Mouse (Mus musculus): ENCODE measurements around the gene Adgrv1.

Adgrv1 gene

GRCm38 (mm10) chr13:81239427-81239826 lies 393.5 kb downstream of the Adgrv1 start:
- DNase-seq (ENCODE audit: low spot score) = no peak

- DNase-seq (ENCODE audit: low spot score) = no peak
These were observed 394.1 kb downstream of the Adgrv1 start for GRCm38 (mm10) chr13:81238855-81239254.

GRCm38 (mm10) chr13:81237947-81238346 lies 395.0 kb downstream of the Adgrv1 start:
- DNase-seq (ENCODE audit: low spot score) = no peak

DNA sequence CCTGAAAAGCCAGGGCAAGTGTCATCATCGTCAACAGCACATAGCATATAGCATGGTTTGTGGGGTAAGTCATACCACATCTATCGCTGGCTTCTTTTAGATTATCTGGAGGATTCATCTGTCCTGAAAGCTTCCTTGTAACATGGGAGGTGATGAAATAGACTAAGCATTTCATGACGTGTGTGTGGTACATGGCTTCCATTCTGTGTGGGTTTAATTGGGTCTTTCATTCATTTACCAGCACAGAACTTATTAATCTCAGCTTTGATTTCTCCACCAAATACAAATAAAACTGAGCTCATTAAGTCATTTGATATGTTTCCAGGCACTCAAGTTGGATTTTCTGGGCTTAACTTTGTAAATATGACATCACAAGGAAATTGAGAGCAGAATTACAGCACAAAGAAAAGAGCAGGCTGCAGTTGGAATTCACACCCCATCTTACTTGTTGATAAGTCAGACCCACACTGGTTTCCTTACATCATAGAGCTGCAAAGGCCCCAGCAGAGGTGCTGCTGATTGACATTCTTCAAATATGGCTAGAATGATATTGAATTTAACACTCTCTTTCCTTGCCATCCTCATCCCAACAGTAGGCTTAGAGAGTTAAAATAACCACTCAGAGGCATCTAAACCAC lies 396.1 kb downstream of the Adgrv1 start:
- DNase-seq (ENCODE audit: low spot score) = no peak

DNA sequence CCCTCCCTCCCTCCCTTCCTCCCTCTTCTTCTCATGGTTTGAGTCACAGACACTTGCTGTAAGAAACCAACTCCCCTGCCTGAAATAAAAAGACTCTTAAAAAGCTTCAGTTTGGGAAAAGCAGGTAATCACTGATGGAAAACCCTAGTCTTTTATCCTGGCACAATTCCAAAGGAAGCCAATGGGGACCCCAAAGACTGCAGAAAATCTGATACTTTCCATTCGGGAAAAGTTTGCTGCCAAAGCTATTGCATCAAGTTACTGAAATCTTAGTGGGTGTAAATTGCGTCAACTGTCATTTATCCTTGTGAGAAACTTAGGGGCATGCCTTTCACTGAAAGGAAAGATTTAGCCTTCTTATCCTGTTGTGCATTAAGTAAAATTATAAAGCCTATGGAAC lies 398.9 kb downstream of the Adgrv1 start:
- DNase-seq (ENCODE audit: low spot score) = no peak

DNA sequence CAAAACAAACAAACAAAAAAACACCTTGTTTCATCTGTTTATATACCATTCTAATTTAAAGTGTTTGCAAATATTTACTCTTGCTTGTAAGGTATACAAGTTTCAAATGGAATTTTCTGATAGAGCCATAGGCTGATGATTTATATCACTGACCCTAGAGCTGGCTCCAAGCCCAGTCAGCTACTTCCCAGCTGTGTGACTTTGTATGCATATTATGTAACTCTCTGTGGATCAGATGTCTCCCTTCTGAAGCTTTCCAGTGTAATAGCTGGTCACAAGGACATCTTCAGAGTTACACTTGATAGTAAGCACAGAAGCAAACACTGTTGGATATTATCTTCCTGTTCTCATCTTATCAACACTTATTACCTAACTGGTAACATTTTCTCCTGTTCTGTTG lies 400.1 kb downstream of the Adgrv1 start:
- no peak for DNase-seq (ENCODE audit: low spot score)

- no peak for DNase-seq (ENCODE audit: low spot score)
These were observed 402.8 kb downstream of the Adgrv1 start for GRCm38 (mm10) chr13:81230161-81230560.

DNA sequence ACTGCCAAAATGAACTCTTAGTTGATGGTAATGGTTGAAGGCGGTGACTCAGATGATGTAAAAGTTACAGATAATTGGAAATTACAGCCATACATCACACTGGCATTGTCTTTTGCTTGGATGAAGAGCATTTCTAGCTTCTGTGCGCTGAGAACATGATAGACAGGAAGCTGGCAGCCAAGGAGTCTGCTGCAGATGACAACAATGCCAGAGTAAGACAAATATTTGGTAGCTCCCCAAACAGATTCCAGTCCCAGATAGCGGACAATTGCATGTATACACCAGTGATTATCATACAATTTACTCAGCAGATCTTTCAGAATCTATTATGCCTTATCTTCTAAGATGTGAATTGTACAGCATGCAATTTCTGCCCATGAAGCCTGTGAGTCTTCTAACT lies 409.2 kb downstream of the Adgrv1 start:
- DNase-seq (ENCODE audit: low spot score) = no peak

GRCm38 (mm10) chr13:81222377-81222776 lies 410.6 kb downstream of the Adgrv1 start:
- DNase-seq (ENCODE audit: low spot score) = no peak

GRCm38 (mm10) chr13:81211436-81211835 lies 421.5 kb downstream of the Adgrv1 start:
- DNase-seq (ENCODE audit: low spot score) = no peak

DNA sequence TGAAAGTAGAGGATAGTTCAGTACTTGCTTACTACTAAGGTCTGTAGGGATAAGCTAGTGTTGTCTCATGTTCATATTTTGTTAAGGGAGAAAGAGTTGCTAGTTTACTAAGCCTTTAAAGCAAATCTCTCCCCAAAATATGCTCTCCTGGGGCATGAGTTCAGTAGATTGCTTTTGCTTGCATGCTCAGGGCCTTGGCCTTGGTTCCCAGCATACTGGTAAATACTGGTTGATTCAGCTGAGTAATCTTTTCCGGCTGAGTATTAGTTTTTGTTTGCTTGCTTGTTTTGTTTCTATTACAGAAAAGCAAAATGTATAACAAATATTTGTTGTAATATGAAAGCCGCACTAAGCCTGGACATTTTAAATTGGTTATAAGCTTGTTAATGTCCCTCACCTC lies 422.4 kb downstream of the Adgrv1 start:
- DNase-seq (ENCODE audit: low spot score) = no peak

DNA sequence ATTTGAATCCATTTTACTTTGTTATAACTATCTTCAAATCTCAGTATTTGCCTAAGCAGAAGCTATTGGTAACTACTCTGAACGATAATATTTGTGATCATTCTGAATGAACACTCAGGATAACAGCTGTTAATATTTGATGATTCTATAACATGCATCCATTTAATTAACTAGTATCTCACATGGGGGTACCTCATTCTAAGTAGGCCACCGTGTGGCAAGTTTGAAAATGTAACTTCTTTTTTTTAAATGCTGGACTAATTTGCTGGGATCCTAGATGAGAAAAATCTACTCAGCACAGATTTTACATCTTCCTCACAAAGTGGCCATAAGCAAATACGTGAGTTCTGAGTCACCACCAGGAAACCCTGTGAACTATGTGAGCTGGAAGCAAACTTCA lies 423.1 kb downstream of the Adgrv1 start:
- DNase-seq (ENCODE audit: low spot score) = no peak

- DNase-seq (ENCODE audit: low spot score) = no peak
These were observed 424.8 kb downstream of the Adgrv1 start for GRCm38 (mm10) chr13:81208106-81208613.

- DNase-seq (ENCODE audit: low spot score) = no peak
These were observed 450.7 kb downstream of the Adgrv1 start for GRCm38 (mm10) chr13:81181966-81182908.

DNA sequence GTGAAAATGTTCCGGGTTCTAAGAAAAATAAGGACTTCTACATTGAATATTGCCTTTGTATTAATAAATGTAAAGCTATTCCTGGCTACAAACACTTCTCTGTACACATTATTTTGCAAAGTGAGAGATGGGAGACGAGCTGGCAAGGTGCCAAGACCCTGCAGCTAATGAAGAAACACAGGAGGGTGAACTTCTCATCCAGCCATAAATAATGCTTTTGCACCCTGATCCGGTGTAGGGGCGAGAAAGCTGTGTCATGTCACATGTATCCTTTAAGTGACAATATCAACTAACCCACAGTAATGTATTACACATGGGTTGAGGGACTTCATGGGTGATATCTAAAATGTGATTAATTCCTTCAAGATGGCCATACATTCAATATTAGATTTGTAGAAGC lies 451.5 kb downstream of the Adgrv1 start:
- no peak for DNase-seq (ENCODE audit: low spot score)

GRCm38 (mm10) chr13:81176820-81177219 lies 456.1 kb downstream of the Adgrv1 start:
- no peak for DNase-seq (ENCODE audit: low spot score)

DNA sequence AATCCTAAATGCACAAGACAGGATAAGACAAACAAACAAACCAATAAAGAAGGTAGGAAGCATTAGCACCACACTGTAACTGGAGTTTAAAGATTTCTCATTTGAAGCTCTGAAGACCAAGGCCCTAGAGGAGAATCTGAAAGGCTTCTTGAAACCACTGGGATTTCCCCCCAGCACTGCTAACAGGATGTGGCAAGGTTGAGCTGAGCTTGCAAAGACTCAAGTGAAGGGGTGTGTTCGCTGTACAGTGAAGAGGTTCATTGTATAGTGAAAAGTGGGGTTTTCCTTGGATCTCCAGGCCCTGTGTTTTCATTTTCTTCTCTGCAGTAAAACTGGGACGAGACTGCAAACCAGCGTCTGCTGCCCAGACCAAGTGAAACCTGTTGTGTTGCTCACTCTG lies 456.9 kb downstream of the Adgrv1 start:
- no peak for DNase-seq (ENCODE audit: low spot score)

- no peak for DNase-seq (ENCODE audit: low spot score)
These were observed 461.8 kb downstream of the Adgrv1 start for GRCm38 (mm10) chr13:81171115-81171514.

GRCm38 (mm10) chr13:81167450-81167849 lies 465.5 kb downstream of the Adgrv1 start:
- no peak for DNase-seq (ENCODE audit: low spot score)

DNA sequence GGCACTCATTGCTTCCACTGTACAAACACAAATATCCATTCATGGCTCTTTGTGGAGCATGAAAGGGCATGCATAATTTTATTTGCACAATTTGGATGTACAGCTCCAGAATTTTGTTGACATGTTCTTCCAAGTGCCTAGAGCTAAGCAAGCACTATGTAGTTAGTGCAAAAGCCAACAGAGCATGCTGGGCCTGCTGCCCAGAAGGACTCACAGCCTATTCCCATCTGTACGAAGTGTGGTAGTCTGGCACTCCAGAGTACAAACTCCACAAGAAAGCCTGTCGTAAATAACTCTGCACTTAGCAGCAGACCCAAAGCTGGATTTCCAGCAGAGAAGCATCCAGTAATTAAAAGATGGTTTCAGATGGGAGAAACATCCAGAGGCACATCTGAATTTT lies 473.1 kb downstream of the Adgrv1 start:
- no peak for DNase-seq (ENCODE audit: low spot score)

GRCm38 (mm10) chr13:81155322-81155721 lies 477.6 kb downstream of the Adgrv1 start:
- DNase-seq (ENCODE audit: low spot score) = no peak

DNA sequence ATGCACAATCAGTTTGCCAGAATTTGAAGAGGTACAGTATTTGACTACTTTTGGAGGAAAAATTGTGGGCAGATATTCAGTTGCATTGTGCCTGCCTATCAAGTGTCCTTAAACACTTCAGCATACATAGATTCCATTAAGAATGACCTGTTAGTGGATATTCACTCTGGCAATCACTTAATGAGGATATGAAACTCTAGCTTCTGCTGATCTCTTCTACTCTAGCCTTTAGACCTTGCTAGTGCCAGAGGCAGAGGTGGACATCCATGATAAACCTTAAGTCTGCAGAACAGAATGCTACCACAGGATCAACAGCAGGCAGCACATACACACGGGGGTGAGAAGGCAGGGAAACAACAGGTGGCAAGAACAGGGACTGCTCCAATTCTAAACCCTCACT lies 488.5 kb downstream of the Adgrv1 start:
- no peak for DNase-seq (ENCODE audit: low spot score)

- DNase-seq (ENCODE audit: low spot score) = no peak
These were observed 490.6 kb downstream of the Adgrv1 start for GRCm38 (mm10) chr13:81142268-81142884.
